Mouse (Mus musculus) left cerebral cortex, postnatal 25 days (tissue): Measurements from ENCODE around the gene Ldha. TPM values are rescaled to one million over a fixed set of nuclear protein-coding genes. Genes with fewer than 3 reads are reported as not detected.
A peak's percentile ranks its signal among the peaks of the same experiment; 100 is the strongest.

Source experiments
- DNase-seq, 2 experiments: peaks; one replicate each; pipeline ENCODE4 v3.0.0; 2022; ENCODE audit warnings: low spot score in 2 of 2, mixed read lengths in 1 of 2
- intact Hi-C: fragments of 180-260 bp; cut with DNase I; formaldehyde crosslinking; loops from one replicate; pipeline ENCODE4 v1.15.1; 2025
- total RNA-seq, 2 experiments: library from RNA; stranded (reverse); gene quantifications; 2 replicates each; pipeline ENCODE4 v1.2.3; 2021

Ldha gene
- total RNA-seq, 2 experiments from 2014 or later, result 395 to 440 TPM

DNA sequence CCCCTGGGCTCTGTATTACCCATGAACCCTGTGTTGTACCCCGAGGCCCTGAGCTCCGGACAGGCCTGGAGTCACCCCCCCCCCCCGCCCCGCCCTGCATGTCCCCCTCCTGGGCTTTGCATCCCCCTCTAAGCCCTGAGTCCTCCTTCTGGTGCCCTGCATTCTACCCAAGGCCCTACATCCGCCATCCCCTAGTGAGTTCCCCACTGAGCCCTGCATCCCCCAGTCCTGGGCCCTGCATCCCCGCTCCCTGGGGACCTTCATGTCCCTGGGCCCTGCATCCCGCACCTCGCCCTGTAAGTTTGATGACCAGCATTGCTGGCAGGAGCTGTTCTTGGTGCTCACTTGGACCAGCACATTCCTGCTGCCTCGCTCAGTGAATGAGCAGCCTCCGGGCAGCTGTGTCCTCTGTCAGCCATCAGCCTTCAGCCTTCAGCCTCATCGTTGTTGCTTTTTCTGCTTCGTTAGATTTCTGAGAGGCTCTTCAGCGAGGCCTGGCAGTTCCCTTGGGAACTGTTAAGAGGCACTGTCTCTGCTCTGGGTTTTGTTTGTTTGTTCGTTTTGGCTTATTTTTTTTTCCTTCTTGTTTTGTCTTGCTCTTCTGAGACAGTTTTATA, 6.2 kb upstream of the Ldha start:
- DNase-seq, result no peak
- intact Hi-C loops, result no loop called here

DNA sequence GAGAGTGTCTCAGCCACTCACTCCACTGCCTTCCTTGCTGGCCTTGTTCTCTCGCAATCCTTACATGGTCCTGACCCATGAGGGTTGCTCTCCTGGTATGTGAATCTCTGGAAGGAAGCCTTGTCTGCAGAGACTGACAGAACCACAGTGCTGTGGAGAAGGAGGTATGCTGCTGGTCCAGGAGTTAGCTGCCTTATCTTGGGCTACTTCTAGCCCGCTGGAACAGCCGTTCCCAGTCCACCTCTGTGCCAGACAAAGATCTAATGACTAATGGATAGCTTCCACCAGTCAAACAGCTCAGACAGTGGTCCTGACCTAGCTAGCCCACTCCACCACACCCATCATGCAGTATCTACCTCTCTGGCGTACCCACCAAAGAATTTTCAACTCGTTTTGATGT, 4.9 kb upstream of the Ldha start:
- no peak for DNase-seq
- intact Hi-C loops, result no loop called here

- intact Hi-C loops, result no loop called here
- DNase-seq, result no peak
Observed at GRCm38 (mm10) chr7:46837073-46837472, 4.2 kb upstream of the Ldha start.

GRCm38 (mm10) chr7:46838104-46838671, 3.1 kb upstream of the Ldha start:
- peak in 1 of 2 experiments; percentile 75 for DNase-seq
- intact Hi-C loops, result no loop called here

DNA sequence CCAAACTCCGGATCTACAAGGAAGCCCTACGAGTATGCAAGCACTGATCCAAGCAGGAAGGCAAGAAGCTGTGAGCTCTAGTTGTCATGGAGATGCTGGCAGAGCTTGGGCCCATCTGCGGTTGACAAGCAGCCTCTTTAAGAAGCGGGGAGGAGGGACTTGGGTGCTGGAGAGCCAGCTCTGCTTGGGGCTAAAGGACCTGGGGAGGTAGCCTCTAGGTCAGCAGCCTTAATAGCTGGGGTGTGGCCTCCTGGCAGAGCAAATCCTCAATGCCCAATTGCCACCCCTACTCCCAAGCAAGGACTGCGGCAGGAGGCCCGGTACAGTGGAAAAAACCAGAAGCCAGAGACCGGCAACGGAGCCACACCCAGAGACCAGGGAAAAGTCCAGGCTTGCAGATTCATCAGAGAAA, 2.4 kb upstream of the Ldha start:
- DNase-seq, result peak; percentile 84 to 95
- intact Hi-C loops, result no loop called here

GRCm38 (mm10) chr7:46839446-46839845, 1.8 kb upstream of the Ldha start:
- DNase-seq, result peak in 1 of 2 experiments; percentile 25
- intact Hi-C loops, result no loop called here

GRCm38 (mm10) chr7:46839861-46840260, 1.4 kb upstream of the Ldha start:
- DNase-seq, result no peak
- intact Hi-C loops, result no loop called here

GRCm38 (mm10) chr7:46840326-46840725, 949 bp upstream of the Ldha start:
- no peak for DNase-seq
- intact Hi-C loops, result no loop called here

GRCm38 (mm10) chr7:46842278-46842677, 1.0 kb downstream of the Ldha start:
- intact Hi-C loops, result no loop called here
- DNase-seq, result no peak

DNA sequence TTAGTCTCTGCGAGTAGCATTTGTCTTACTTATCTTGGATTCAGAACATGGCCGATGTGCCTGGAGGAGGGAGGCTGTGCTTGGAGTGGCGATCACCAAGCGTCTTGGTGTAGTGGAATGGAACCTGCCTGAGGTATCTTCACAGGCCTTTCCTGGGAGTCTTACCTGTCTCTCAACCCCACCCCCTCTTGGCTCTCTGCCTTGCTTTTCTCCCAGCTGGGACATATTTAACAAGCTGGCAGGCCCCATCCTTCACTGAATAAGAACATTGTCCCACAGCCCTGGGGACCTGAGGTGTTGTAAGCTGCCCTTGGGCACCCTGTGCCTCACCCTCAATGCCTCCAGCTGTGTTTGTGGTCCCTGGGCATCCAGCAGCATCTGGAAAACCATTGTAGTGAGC, 2.3 kb downstream of the Ldha start:
- no peak for DNase-seq
- intact Hi-C loops, result no loop called here

DNA sequence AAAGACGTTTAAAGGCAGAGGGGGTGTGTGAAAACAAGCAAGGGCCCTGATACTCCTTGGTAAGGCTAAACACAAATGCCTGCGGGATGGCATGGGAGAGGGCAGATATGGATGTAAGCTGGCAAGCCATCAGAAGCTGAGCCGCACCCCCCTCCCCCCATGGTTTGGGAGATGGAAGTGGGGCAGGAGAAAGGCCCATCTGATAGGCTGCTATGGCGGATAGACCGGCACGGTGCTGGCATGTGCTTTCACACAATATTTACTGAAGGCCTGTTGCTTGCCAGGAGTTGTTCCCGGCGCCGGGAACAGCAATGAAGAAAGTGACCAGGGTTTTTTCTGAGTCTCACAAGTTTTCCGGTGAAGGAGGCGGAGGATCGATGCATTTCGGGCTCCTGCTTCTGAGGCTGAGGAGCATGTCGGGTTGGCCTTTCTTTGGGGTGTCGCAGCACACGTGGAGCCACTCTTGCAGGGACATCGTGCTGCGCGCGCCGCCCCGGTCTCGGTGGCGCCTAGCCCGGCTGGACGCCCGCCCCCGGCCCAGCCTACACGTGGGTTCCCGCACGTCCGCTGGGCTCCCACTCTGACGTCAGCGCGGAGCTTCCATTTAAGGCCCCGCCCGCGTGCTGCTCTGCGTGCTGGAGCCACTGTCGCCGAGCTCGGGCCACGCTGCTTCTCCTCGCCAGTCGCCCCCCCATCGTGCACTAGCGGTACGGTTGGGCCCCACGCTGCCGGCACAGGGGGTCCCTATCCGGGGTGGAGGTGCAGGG, 4.1 kb downstream of the Ldha start:
- intact Hi-C loops, result no loop called here
- peak; percentile 94 to 95 for DNase-seq

DNA sequence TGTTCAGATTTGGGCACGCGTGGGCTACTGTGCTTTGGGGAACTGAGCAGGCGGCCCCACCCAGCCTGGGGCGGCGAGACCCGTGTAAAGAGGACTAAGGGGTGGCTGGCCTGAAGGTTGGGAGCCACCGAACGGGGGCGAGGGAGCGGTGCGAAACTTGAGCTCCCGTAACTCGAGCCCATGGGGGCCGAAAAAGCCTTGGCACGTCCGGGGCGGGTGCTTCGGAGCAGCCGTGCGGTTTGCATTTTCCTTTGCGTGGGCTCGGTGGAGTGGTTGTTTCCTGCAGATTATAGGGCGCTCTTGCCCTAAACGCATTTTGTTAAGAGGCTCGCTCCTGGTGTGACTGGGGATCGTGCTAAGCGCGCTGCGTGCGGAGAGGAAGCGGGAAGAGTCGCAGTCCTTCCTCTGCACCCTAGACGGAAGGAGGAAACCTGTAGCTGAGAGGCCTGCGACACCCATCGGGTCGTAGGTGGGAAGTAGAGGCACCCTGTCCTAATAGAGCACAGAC, 4.8 kb downstream of the Ldha start:
- intact Hi-C loops, result loop anchor here (2.0 kb wide), 1 partner anchor 27 kb away; no protein-coding TSS in a partner anchor
- DNase-seq, result peak; percentile 48 to 55

DNA sequence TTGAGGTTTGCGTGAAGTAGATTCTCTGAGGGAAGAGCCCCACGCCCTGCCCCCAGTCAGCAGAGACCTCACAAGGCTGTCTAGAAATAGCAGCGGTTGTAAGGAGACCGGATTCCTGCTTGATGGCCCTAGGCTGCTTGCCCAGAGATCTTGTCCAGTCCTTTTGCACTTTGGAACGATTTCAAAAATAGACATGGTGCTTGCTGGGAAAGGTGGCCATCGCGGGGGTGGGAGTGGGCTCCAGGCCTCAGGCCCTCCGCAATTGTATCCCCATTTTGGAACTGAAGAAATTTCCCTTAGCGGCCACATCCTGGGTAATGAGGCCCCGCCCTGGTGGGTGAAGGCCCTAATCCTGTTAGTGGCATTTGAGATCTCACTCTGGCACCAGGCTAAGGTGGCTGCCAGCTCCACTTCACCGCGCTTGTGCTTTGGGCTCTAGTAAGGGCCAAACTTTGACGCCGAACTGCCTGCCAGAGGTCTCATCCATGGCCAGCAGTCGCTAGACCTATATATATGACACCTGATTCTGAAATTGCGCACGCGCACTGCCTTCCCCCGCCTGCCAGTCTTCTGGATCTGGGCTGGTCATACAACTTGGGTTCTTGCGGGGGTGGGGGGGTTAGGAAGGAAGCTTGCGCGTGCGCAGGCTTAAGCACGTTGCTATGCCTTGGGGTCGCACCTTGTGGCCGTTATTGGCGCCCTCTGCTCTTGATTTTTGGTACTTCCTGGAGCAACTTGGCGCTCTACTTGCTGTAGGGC, 5.4 kb downstream of the Ldha start:
- intact Hi-C loops, result loop anchor here (2.0 kb wide), 1 partner anchor 28 kb away; no protein-coding TSS in a partner anchor

GRCm38 (mm10) chr7:46849287-46849686, 8.0 kb downstream of the Ldha start:
- intact Hi-C loops, result no loop called here
- DNase-seq, result no peak

More for the DNA sequence above, 5.4 kb downstream of the Ldha start:
- DNase-seq, result peak; percentile 46 to 57

- DNase-seq, result no peak
- intact Hi-C loops, result no loop called here
Observed at GRCm38 (mm10) chr7:46851026-46851425, 9.8 kb downstream of the Ldha start.

- intact Hi-C loops, result loop anchor here (2.0 kb wide), 1 partner anchor 38 kb away; no protein-coding TSS in a partner anchor
- no peak for DNase-seq
Observed at GRCm38 (mm10) chr7:46852666-46853065, 11.4 kb downstream of the Ldha start.

DNA sequence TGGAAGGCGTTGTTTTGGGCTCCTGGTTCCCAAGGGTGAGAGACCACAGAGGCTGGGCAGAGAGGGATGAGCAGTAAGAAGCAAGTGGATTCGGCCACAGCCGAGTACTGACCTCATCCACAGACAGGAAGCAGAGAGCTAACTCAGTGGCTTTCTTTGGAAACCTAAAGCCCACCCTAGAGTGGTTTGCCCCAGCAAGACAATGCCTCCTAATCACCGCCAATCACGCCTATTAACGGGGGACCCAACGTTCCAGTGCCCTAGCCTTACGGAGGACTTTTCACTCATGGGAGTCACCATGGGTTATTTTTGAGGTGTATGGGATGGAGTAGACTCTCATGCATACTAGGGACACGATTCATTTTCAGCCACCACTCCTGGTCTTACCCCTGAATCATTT, 12.1 kb downstream of the Ldha start:
- intact Hi-C loops, result loop anchor here (2.0 kb wide), 1 partner anchor 39 kb away; no protein-coding TSS in a partner anchor
- DNase-seq, result no peak

GRCm38 (mm10) chr7:46855866-46856560, 14.7 kb downstream of the Ldha start:
- intact Hi-C loops, result no loop called here
- no peak for DNase-seq

DNA sequence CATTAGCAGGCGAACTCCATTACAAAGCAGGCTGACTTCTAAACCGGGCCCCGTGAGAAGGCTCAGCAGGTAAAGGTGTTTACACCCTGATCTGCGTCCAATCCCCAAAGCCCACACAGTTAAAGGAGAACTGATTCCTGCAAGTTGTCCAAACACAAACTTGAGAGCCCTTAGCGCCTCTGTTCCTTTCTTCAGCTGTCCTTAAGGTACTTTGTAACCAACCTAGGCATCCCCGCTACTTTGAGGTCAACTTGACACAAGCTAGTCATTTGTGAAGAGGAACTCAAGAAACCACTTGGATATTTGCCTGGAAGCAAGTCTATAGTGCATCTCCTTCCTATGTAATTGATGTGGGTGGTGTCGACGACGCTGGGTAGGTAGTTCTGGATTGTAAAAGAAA, 16.2 kb downstream of the Ldha start:
- no peak for DNase-seq
- intact Hi-C loops, result no loop called here
